Mouse (Mus musculus) stomach, postnatal 0 days (tissue): ENCODE measurements at regions not wholly inside any gene's neighbourhood (a gene's known extent, or its start where the extent isn't known, plus 50 kb on each side); places are given as distances from the start of the nearest gene placed in this dataset.

Experiments
- ATAC-seq: fragments of 200-750 bp; cut with Nextera tagmentation; 2 replicates; pipeline ENCODE4 v1.8.0; 2017; ENCODE audit not compliant: low FRiP score, low TSS enrichment
- DNase-seq: peaks from one replicate; pipeline ENCODE4 v3.0.0-alpha.2; 2016; ENCODE audit warnings: low spot score
- H3K27ac ChIP-seq: fragments of 300-500 bp; sonication (generic); replicated peaks from 2 replicates; pipeline ENCODE4 v1.5.1; 2014; ENCODE audit warnings: mild to moderate bottlenecking, control low read depth
- H3K27me3 ChIP-seq: fragments of 300-500 bp; sonication (generic); 2 replicates; pipeline ENCODE4 v1.6.1; 2014; ENCODE audit warnings: low read length; ENCODE audit not compliant: control insufficient read depth, insufficient read depth
- H3K36me3 ChIP-seq: fragments of 300-500 bp; sonication (generic); 2 replicates; pipeline ENCODE4 v1.6.1; 2014; ENCODE audit warnings: low read length, mixed read lengths; ENCODE audit not compliant: control insufficient read depth, insufficient read depth
- H3K4me1 ChIP-seq: fragments of 300-500 bp; sonication (generic); replicated peaks from 2 replicates; pipeline ENCODE4 v1.6.1; 2014; ENCODE audit warnings: antibody characterized with exemption; ENCODE audit not compliant: control insufficient read depth, insufficient read depth
- H3K4me2 ChIP-seq: fragments of 300-500 bp; sonication (generic); replicated peaks from 2 replicates; pipeline ENCODE4 v1.6.1; 2014; ENCODE audit warnings: low read depth, mild to moderate bottlenecking, control low read depth, moderate library complexity
- H3K4me3 ChIP-seq: fragments of 300-500 bp; sonication (generic); 2 replicates; pipeline ENCODE4 v1.5.1; 2014; ENCODE audit warnings: low read depth, low read length, control low read depth
- H3K9ac ChIP-seq: fragments of 300-500 bp; sonication (generic); 2 replicates; pipeline ENCODE4 v1.6.1; 2014; ENCODE audit warnings: mild to moderate bottlenecking, low read length, control low read depth, mixed read lengths
- H3K9me3 ChIP-seq: fragments of 300-500 bp; sonication (generic); 2 replicates; pipeline ENCODE4 v1.6.1; 2016; ENCODE audit warnings: low read length; ENCODE audit not compliant: control insufficient read depth
- CTCF ChIP-seq: IDR thresholded peaks from 2 replicates; pipeline ENCODE4 v1.5.1; 2016; ENCODE audit warnings: antibody characterized with exemption, low read depth, mild to moderate bottlenecking, moderate library complexity
- EP300 ChIP-seq: optimal IDR thresholded peaks from 2 replicates; pipeline ENCODE3; 2016; ENCODE audit warnings: antibody characterized with exemption
- whole genome bisulfite sequencing: fragments of 180-500 bp; shearing (Covaris S2); extraction: QIAGEN DNeasy Blood & Tissue Kit; methylation state at CpG from one replicate; pipeline ENCODE4 v1.1.7; 2014; 5-methylcytosine and 5-hydroxymethylcytosine counted together

DNA sequence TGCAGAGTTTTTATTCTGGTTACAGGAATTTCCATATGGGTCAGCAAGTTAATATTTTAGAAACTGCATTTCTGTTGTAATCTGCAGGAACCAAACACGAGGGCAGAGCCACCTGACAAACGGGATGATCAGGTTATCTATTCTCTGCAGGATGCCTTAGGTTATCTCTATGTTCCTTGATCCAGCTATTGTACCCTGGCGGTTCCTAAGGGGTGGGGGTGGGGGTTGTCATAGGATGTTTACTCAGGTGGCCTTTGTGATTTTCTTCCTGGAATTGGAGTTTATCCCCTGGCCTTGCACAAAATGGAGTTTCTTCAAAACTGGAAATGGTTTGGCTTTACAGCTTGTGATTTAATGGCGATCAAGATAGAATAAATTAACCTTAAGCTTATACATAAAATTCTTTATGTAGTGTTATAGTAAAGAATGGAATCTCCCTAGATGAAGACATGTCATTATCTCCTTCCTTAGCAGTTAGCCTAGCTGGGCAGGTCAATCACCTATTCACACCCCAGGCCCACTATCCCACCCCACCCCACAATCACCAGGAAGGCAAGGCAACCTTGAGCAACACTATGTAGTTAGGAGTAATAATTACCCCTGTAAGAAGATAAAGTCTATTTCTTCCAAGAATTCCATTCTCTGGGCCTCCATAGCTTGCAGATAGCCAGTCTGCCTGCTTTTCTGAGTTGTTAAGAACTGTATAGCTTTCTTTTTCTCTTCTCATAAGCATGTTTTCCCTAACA, 192.3 kb upstream of the B430218F22Rik start:
- no peaks in the 10 kb centered on the region for H3K4me1 ChIP-seq
- no peak overlapping the region for H3K9ac ChIP-seq
- H3K36me3 ChIP-seq = no peaks in the 10 kb centered on the region
- H3K4me2 ChIP-seq = no peak overlapping the region
- TF ChIP-seq EP300 (no peak), CTCF (no peak)
- H3K9me3 ChIP-seq = no peaks in the 10 kb centered on the region
- 47% methylated on average over 4 of the region's 4 CpGs for WGBS
- DNase-seq = no peak
- no peak for ATAC-seq
- H3K27ac ChIP-seq = no peak overlapping the region
- no peak overlapping the region for H3K4me3 ChIP-seq
- no peaks in the 10 kb centered on the region for H3K27me3 ChIP-seq

DNA sequence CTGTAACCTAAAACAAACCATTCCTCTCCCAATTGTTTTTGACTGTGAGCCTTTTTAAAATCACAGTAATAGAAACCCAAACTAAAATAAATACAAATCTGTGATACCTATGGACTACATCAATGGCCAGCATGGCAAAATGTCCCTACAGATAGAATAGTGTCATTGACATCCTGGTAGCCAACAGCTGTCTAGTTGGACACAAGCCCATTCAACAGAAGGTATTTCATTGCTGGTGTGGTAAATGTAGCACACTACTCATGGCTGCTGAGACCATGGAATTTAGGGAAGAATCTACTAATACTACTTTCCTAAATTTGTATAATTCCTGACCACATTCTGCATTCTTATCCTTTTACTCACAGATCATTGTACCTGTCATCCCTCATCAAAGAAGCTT, 178.3 kb upstream of the B430218F22Rik start:
- H3K4me1 ChIP-seq = no peaks in the 10 kb centered on the region
- no peaks in the 10 kb centered on the region for H3K9me3 ChIP-seq
- no peak overlapping the region for H3K4me2 ChIP-seq
- no peaks in the 10 kb centered on the region for H3K27me3 ChIP-seq
- no peaks in the 10 kb centered on the region for H3K36me3 ChIP-seq
- no peak overlapping the region for H3K4me3 ChIP-seq
- ATAC-seq (no peak), DNase-seq (no peak)
- H3K27ac ChIP-seq = no peak overlapping the region
- H3K9ac ChIP-seq = no peak overlapping the region
- no peak for TF ChIP-seq CTCF
- no peak for TF ChIP-seq EP300

DNA sequence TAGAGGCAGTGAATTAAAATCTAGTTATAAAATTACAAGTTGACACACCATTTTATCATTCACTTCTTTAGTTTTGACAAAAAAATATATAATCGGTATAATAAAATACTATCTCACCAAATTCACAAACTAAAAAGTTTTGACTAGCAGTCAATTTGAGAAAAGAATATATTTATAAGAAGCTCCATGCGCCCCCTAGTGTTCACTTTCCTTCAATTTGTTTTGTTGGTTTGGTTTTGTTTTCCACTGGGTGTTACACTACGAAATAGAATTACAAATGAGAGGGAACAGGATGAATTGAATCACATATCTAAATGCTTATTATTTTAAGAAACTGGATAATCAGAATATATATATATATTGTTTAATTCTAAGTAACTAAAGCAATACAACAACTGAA, 159.1 kb upstream of the B430218F22Rik start:
- no peak for DNase-seq
- no peak for ATAC-seq
- 31% methylated on average over 3 of the region's 3 CpGs for WGBS

DNA sequence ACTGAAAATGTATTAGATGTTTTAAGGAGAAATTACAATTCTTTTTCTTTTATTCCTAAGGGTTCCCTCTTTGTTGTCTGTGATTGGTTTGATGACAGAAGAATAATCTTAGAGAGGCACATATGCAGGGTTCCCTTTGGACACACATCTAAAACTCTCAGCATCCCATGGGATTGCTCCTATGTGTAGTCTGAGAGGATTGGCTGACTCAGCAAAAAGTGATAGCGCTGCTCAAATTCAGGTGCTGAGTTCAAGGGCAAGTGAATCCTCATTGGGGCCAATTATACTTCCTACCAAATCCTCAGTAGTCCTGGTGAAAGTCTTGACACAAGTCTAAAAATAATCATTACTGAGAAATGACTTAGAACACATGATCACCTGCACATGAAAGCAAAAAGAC, 148.5 kb upstream of the B430218F22Rik start:
- Histone ChIP-seq H3K9me3 (no peaks in the 10 kb centered on the region), H3K4me3 (no peak overlapping the region), H3K36me3 (no peaks in the 10 kb centered on the region), H3K9ac (no peak overlapping the region), H3K27ac (no peak overlapping the region), H3K4me1 (no peaks in the 10 kb centered on the region), H3K27me3 (no peaks in the 10 kb centered on the region), H3K4me2 (no peak overlapping the region)
- TF ChIP-seq EP300 = no peak
- no peak for TF ChIP-seq CTCF
- ATAC-seq (no peak), DNase-seq (no peak)
- 86% methylated on average over 1 of the region's 1 CpGs for WGBS

More for the DNA sequence above, 159.1 kb upstream of the B430218F22Rik start:
- no peak overlapping the region for H3K4me2 ChIP-seq
- H3K36me3 ChIP-seq = no peaks in the 10 kb centered on the region
- peak; percentile 69 for TF ChIP-seq CTCF
- TF ChIP-seq EP300 = no peak
- no peak overlapping the region for H3K27ac ChIP-seq
- H3K9ac ChIP-seq = no peak overlapping the region
- H3K9me3 ChIP-seq = no peaks in the 10 kb centered on the region
- no peak overlapping the region for H3K4me3 ChIP-seq
- no peaks in the 10 kb centered on the region for H3K4me1 ChIP-seq
- H3K27me3 ChIP-seq = no peaks in the 10 kb centered on the region

DNA sequence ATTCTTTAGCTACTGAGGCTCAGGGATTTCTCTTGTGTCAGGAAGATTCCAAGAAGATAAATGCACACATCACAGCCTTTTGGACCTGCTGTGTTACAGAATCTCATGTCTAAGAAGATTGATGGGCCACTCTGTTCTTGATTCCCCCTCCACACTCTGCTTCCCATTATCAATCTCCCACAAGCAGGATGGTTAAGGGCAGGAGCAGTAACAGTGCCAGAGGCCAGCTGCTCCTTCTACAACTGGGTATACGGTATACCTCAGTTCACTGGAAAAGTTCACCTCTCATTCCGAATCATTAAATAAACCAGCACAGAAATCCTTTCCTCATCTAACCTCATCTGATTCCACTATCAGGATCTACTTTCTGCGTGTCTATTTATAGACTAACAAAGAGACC, 141.8 kb upstream of the B430218F22Rik start:
- no peak for ATAC-seq
- H3K27me3 ChIP-seq = no peaks in the 10 kb centered on the region
- 65% methylated on average over 3 of the region's 3 CpGs for WGBS
- H3K4me2 ChIP-seq = no peak overlapping the region
- TF ChIP-seq EP300 (no peak), CTCF (no peak)
- H3K9ac ChIP-seq = no peak overlapping the region
- no peaks in the 10 kb centered on the region for H3K9me3 ChIP-seq
- no peak for DNase-seq
- no peaks in the 10 kb centered on the region for H3K36me3 ChIP-seq
- no peak overlapping the region for H3K4me3 ChIP-seq
- no peaks in the 10 kb centered on the region for H3K4me1 ChIP-seq
- H3K27ac ChIP-seq = no peak overlapping the region

DNA sequence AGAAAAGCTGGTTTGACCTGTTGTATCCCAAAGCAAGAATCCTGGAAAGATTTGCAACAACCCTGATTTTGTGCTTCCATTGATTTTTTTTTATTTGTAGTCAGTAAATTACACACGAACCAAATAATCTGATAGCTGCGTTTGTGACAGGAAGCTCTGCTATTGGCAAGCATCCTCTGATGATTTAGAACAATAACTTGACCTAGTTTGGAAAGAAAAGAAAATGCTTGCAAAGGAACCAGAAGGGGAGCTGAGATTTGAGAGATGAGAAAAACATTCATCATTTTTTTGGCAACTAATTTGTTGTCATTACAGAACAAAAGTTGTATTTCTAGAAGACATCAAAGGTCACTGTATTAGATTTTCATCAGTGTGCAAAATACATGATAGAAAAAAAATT, 140.9 kb upstream of the B430218F22Rik start:
- H3K27me3 ChIP-seq = no peaks in the 10 kb centered on the region

More for the DNA sequence above, 140.9 kb upstream of the B430218F22Rik start:
- no peak overlapping the region for H3K4me2 ChIP-seq
- no peak for TF ChIP-seq EP300
- TF ChIP-seq CTCF = no peak
- ATAC-seq (no peak), DNase-seq (no peak)
- H3K4me3 ChIP-seq = no peak overlapping the region
- 41% methylated on average over 2 of the region's 2 CpGs for WGBS
- no peaks in the 10 kb centered on the region for H3K36me3 ChIP-seq
- no peak overlapping the region for H3K9ac ChIP-seq
- H3K27ac ChIP-seq = no peak overlapping the region
- no peaks in the 10 kb centered on the region for H3K4me1 ChIP-seq
- H3K9me3 ChIP-seq = no peaks in the 10 kb centered on the region
